Mouse (Mus musculus) megakaryocyte, embryonic 14.5 days (primary cell): ENCODE results near the gene Ctnnbl1. TPM values are rescaled to one million over a fixed set of nuclear protein-coding genes. Genes with fewer than 3 reads are reported as not detected.

Experiments
- H3K27me3 ChIP-seq: replicated peaks from 2 replicates; pipeline ENCODE3; 2012; ENCODE audit warnings: inconsistent platforms
- H3K36me3 ChIP-seq: replicated peaks from 2 replicates; pipeline ENCODE3; 2012; ENCODE audit warnings: low read length, inconsistent platforms, mixed read lengths
- H3K4me1 ChIP-seq: 2 replicates; pipeline ENCODE4 v1.6.1; 2012; ENCODE audit warnings: inconsistent platforms
- H3K4me3 ChIP-seq: replicated peaks from 2 replicates; pipeline ENCODE3; 2012; ENCODE audit warnings: moderate library complexity, mild to moderate bottlenecking, inconsistent platforms
- H3K9me3 ChIP-seq: 2 replicates; pipeline ENCODE4 v1.6.1; 2012; ENCODE audit warnings: inconsistent platforms
- FLI1 ChIP-seq: IDR thresholded peaks from 2 replicates; pipeline ENCODE4 v1.6.1; 2012; ENCODE audit warnings: low read length, inconsistent platforms, mixed read lengths
- GATA1 ChIP-seq: IDR thresholded peaks from 3 replicates; pipeline ENCODE4 v1.6.1; 2012; ENCODE audit warnings: mixed read lengths, low read length, inconsistent platforms, borderline replicate concordance
- polyA plus RNA-seq: library from polyadenylated mRNA; stranded (reverse); fragments of >175 nt; gene quantifications from 2 replicates; pipeline ENCODE4 v1.2.3, GENCODE M21; 2012; ENCODE audit warnings: low replicate concordance; ENCODE audit not compliant: insufficient read depth

The Ctnnbl1 gene
- polyA plus RNA-seq, 1 experiment: 11.9 TPM

DNA sequence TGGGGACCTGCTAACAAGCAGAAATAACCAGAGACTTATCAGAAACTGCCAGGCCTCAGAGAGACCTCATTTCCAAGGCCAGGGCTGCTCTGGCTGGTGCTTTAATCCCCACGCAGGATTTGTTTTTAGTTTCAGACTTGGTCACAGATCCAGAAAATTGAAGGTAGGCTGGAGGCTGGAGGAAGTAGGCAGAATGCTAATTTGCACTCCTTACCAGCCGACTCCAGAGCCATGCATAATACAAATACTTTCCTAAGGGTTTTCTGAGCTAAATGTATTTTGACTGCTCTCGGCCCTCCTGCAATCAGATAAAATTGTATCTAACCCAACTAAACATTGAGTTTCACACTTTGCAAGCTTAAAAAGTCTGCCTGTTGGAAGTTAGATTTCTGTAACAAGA is 67.2 kb downstream of the Ctnnbl1 start:
- Histone ChIP-seq H3K4me3 (no peak overlapping the region), H3K36me3 (peaks cover 73% of the 10 kb centered on the region), H3K27me3 (no peaks in the 10 kb centered on the region), H3K9me3 (no peaks in the 10 kb centered on the region), H3K4me1 (peaks cover 79% of the 10 kb centered on the region)
- TF ChIP-seq GATA1: no peak
- no peak for TF ChIP-seq FLI1

DNA sequence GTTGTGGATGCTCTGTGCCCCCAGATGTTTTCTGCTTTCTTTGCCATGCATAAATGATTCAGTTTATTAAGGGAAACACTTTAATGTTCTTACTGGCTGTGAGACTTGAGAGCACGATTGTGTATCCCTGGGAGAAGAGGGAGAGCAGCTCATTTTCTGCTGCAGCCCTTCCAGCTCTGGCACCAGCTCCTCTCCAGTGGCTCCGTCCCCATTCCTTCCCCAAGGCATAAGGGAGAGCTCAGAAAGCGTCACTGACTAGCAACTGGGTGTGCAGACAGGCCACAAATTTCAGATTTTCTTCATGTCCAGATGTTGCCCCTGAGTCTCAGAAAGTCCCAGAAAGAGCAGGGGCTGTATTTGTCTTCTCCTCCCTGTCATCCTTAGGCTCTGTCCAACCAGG is 67.9 kb downstream of the Ctnnbl1 start:
- Histone ChIP-seq H3K36me3 (peaks cover 72% of the 10 kb centered on the region), H3K9me3 (no peaks in the 10 kb centered on the region), H3K27me3 (no peaks in the 10 kb centered on the region), H3K4me3 (no peak overlapping the region), H3K4me1 (peaks cover 79% of the 10 kb centered on the region)
- TF ChIP-seq FLI1 (no peak), GATA1 (no peak)

DNA sequence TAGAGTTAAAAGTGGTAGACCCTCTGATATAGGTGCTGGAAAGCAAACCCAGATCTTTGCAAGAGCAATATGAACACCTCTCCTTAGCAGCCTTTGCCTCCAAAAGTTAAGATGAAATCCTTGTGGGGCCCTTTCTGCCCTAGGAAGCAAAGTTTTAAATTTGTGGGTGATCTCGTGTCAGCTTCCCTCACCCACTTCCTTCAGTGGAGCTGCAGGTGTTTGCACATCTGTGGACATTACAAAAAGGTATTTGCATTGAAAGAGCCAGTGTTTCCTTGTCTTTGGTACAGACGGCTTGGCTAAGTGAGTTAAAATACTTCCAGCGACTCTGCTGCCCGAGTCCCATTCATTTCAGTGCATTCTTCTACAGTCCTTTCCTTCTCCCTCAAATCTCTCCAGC is 69.9 kb downstream of the Ctnnbl1 start:
- H3K9me3 ChIP-seq: no peaks in the 10 kb centered on the region
- H3K4me3 ChIP-seq: no peak overlapping the region
- TF ChIP-seq FLI1 (no peak), GATA1 (no peak)
- peaks cover 74% of the 10 kb centered on the region for H3K36me3 ChIP-seq
- H3K4me1 ChIP-seq: peaks cover 72% of the 10 kb centered on the region
- H3K27me3 ChIP-seq: no peaks in the 10 kb centered on the region

DNA sequence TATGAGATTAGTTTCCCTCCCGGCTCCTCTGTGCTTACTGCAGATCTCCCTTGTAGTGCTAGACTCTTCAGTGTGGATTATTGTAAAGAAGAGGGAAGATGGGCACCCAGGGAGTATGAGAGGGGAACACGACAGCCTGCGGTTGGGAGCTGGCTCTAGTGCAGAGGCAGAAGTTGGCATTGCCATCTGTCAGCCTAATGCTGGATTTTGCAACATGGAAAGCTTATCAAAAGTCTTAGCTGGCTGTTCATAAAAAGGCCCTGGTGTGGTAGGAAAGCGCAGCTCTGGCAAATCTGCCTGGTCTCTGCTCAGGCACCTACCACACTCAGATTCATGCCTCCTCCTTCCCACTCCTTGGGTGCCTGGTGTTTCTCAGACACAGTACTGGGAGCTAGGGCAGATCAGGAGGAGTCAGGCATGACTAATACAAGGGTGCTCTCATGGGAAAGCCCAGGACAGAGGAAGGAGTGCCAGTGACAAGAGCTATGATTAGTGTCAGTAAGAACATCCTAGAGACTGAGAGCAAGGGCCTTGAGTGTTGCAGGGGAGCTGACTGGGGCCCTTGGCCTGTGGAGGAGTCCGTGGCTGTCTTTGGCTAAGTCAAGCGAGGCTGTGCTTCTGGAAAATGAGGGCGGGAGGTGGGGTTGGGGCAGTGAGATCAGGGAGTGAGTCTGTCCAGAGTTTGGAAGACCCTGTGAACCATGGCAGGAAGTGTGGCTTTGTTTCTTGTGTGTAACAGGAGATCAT is 70.6 kb downstream of the Ctnnbl1 start:
- TF ChIP-seq GATA1 (no peak), FLI1 (no peak)
- peaks cover 71% of the 10 kb centered on the region for H3K4me1 ChIP-seq
- H3K36me3 ChIP-seq: peaks cover 77% of the 10 kb centered on the region
- no peaks in the 10 kb centered on the region for H3K9me3 ChIP-seq
- no peaks in the 10 kb centered on the region for H3K27me3 ChIP-seq
- no peak overlapping the region for H3K4me3 ChIP-seq

DNA sequence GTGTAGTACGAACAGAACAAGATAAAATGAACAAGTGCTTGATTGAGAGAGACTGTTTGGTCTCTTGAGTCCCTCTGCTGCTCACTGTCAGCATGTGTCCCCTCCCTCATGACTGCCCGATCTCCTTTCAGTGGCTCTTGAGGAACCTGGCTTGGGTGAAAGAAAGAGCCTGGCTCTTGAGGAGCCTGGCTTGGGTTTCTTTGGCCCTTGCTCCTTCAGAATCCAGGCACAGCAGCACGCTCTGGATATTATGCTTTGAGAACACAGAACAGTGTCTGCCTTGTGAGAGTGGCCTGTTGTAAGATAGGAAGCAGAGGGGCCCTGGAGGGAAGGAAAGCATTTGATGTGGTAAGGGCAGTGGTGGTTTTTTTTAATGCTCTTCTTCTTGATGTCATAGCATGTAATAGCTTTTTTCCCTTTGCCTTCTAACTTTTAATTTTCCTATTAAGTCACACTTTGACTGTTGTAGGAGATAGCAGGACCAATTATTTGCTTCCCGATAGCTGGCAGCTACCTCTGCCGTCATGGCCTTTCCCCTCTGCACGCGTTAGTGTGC is 71.2 kb downstream of the Ctnnbl1 start:
- peak overlapping the region; percentile 28 for H3K4me3 ChIP-seq
- no peak for TF ChIP-seq GATA1
- no peak for TF ChIP-seq FLI1
- peaks cover 80% of the 10 kb centered on the region for H3K36me3 ChIP-seq

DNA sequence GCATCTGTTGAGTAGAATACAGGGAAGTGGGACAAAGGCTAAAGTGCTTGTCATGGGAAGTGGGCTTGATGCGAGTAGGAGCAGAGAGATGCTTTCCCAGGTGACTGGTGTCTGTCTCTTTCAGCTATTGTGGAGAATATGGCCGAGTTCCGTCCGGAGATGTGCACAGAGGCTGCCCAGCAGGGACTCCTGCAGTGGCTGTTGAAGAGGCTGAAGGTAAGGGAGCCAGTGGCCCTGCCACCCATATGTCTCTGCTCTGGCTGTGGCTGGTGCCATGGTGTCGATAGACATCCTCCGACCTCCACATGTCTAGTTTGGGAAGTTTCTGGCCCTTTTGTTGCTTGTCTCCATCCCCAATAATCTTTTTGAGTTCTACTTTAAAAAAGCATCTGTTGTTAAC is 72.1 kb downstream of the Ctnnbl1 start:
- peaks cover 81% of the 10 kb centered on the region for H3K36me3 ChIP-seq

More for the DNA sequence above, 71.2 kb downstream of the Ctnnbl1 start:
- Histone ChIP-seq H3K27me3 (no peaks in the 10 kb centered on the region), H3K9me3 (no peaks in the 10 kb centered on the region), H3K4me1 (peaks cover 67% of the 10 kb centered on the region)

DNA sequence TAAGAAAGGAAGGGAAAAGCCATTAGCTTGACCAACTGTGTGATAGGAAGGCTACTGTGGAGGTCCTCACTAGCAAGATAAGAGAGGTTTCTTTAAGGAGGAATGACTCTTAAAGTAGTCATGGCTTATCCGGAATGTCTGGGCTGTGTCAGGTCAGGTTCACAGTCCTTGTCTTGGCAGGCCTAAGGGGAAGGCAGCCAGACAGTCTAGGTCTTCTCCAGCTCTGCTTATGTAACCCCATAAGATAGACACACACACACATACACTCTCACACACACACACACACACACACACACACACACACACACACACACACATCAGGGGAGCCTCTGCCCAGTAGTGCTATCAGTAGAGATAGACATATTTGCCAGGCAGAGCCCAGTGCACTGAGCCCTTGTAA is 73.5 kb downstream of the Ctnnbl1 start:
- no peak overlapping the region for H3K4me3 ChIP-seq
- peaks cover 53% of the 10 kb centered on the region for H3K4me1 ChIP-seq
- TF ChIP-seq GATA1 (no peak), FLI1 (no peak)
- H3K36me3 ChIP-seq: peaks cover 86% of the 10 kb centered on the region
- H3K27me3 ChIP-seq: no peaks in the 10 kb centered on the region
- no peaks in the 10 kb centered on the region for H3K9me3 ChIP-seq

More for the DNA sequence above, 72.1 kb downstream of the Ctnnbl1 start:
- H3K4me3 ChIP-seq: no peak overlapping the region
- H3K9me3 ChIP-seq: no peaks in the 10 kb centered on the region
- TF ChIP-seq GATA1: no peak
- TF ChIP-seq FLI1: no peak
- peaks cover 60% of the 10 kb centered on the region for H3K4me1 ChIP-seq
- H3K27me3 ChIP-seq: no peaks in the 10 kb centered on the region

DNA sequence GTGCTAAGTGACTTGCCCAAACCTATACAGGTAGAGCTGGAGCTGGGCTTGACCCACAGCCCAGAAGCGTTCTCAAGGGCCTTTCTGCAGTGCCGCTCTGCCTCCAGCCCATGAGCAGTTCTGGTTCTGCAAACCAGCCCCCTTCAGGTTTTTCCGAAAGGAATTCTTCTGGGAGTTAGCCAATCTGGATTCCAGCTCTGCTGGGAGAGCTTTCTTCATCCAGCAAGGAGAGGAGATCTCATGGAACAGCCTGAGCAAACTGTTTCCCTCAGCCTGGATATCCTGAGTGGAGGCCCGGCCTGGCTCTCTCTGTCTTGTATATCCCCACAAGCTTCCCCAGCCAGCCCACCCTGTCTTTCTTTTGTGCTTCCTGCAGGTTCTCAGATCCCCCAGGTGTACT is 75.9 kb downstream of the Ctnnbl1 start:
- no peak overlapping the region for H3K4me3 ChIP-seq
- peaks cover 86% of the 10 kb centered on the region for H3K36me3 ChIP-seq
- no peak for TF ChIP-seq GATA1
- no peaks in the 10 kb centered on the region for H3K27me3 ChIP-seq
- H3K9me3 ChIP-seq: no peaks in the 10 kb centered on the region
- peaks cover 46% of the 10 kb centered on the region for H3K4me1 ChIP-seq

DNA sequence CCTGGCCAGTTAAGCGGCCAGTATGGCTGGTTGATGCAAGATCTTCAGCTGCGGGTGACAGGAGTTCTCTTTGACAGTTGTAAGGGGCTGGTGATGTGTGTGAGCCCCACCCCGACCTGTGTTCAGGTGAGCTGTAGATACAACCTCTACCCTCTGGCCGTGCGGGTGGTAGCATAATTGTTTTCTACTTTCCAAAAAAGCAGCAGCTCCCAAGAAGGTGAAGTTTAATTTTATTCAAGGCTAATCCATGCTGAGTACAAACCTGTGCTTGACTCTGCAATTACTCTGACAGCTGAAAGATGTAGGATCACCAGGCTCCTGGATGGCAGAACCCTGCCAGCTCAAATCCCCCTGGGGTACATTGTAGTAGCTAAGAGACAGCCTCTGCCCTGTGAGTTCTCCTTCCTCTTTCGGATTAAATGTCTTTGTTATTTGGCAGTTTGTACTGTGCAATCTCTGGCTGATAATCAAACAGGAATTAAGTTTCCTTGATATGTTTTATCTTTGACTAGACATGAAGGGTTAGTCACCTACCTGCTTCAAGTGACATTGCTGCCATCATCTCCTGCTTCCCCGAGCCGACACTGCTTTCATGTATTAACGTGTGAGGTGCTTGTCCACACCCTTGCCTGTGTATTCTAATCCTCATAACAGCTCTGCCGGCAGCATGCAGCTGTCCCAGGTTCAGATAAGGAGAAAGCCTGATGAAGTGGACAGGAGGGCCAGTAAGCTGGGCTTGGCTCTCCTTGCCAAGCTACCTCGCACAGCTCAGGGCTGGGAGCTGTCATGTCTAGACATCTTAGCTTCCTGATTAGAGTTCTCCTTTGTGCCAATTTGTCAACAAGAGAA is 77.1 kb downstream of the Ctnnbl1 start:
- no peak for TF ChIP-seq FLI1
- no peak for TF ChIP-seq GATA1
- no peaks in the 10 kb centered on the region for H3K27me3 ChIP-seq

DNA sequence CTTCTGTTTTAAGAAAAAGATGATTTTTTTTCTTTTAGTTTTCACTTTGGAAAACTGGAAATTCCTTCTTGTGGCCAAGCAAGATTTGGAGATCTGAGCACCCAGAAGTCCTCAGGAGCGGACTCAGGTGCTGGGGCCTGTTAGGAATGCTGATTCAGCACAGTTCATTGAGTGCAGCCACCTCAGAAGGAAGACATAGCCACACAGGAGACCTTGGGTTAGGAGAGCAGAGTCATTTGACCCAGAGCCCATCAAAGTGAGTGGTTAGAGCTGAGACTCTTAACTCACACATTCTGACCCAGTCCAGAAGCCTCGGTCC is 77.7 kb downstream of the Ctnnbl1 start:
- peaks cover 2% of the 10 kb centered on the region for H3K27me3 ChIP-seq
- H3K4me3 ChIP-seq: no peak overlapping the region
- peaks cover 92% of the 10 kb centered on the region for H3K36me3 ChIP-seq
- TF ChIP-seq FLI1 (no peak), GATA1 (no peak)
- no peaks in the 10 kb centered on the region for H3K9me3 ChIP-seq
- peaks cover 49% of the 10 kb centered on the region for H3K4me1 ChIP-seq

More for the DNA sequence above, 77.1 kb downstream of the Ctnnbl1 start:
- peaks cover 90% of the 10 kb centered on the region for H3K36me3 ChIP-seq
- H3K4me1 ChIP-seq: peaks cover 46% of the 10 kb centered on the region
- no peak overlapping the region for H3K4me3 ChIP-seq
- H3K9me3 ChIP-seq: no peaks in the 10 kb centered on the region
